Mouse (Mus musculus): ENCODE measurements around the gene Mrpl45. TPM values are rescaled to one million over a fixed set of nuclear protein-coding genes. Genes with fewer than 3 reads are reported as not detected.
"Not testable (repeated sequence)": the region's sequence is repeated elsewhere in the genome, so short reads cannot be mapped to it uniquely, and the experiment has no call there.

Gene Mrpl45
- polyA plus RNA-seq, 1 experiment from 2014 or later, result 41.4 TPM

DNA sequence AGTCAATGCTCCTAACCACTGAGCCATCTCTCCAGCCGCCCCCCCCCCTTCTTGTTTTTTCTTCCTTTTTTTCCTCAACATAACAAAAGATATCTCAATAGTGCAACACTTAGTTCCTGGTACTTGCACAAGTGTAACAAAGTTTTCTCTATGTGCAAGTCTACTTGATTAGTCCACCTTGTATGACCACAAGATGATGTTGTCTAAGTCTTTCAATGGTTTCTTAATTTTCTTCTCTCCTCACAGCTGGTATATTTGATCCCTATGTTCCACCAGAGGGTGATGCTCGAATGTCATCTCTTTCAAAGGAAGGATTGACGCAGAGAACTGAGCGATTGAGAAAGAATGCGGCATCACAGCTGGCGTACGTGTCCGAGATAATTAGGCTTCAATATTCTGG lies 5.7 kb downstream of the Mrpl45 start:
- H3K4me3 ChIP-seq, result no peak overlapping the region
- H3K27ac ChIP-seq, result no peak overlapping the region
- ATAC-seq (ENCODE audit: insufficient number of reproducible peaks, low FRiP score, low TSS enrichment, low read depth), result no peak
- no peaks in the 10 kb centered on the region for H3K9me3 ChIP-seq
- H3K4me2 ChIP-seq, result no peak overlapping the region
- 87% methylated on average over 8 of the region's 8 CpGs for WGBS
- H3K4me1 ChIP-seq, result peaks cover 7% of the 10 kb centered on the region; the same call in 1 of the 2 replicates
- H3K36me3 ChIP-seq, result peaks cover 34% of the 10 kb centered on the region
- H3K27me3 ChIP-seq, result no peaks in the 10 kb centered on the region
- H3K9ac ChIP-seq, result no peak overlapping the region

DNA sequence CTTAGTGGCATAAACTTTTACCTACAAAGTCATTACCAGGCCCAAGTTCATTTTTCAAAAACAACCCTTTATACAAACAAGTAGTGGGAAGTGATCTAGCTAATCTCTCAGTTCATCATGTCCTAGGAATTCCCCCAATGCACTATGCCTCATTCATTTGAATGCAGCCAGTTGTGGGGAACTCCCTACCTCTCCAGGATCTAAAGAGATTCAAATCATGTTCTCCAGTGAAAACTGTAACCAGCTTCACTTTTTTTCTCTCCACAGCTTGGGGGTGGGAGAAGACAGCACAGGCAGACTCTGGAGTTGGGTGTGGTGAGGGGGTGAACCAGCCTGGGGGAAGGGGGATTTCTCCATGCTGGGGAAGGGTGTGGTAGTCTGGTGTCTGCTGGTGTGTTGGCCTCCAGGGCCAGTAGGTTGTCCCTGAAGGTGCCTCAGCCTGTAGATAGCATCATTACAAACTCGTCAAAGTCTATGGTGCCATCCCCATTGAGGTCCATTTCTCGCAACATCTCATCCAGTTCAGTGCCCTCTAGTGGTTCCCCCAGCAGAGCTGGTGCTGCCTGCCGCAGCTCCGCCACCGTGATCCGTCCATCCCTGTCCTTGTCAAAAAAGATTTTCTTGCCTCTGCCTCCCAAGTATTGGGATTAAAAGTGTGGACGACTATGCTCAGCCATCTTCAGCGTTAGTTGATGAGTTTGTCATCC lies 6.5 kb downstream of the Mrpl45 start:
- not testable (repeated sequence) for H3K9me3 ChIP-seq; H3K27me3 ChIP-seq; H3K9ac ChIP-seq; H3K4me1 ChIP-seq; H3K27ac ChIP-seq; H3K4me2 ChIP-seq; ATAC-seq (ENCODE audit: insufficient number of reproducible peaks, low FRiP score, low TSS enrichment, low read depth); H3K4me3 ChIP-seq
- 84% methylated on average over 8 of the region's 8 CpGs for WGBS
- peaks cover 43% of the 10 kb centered on the region for H3K36me3 ChIP-seq

DNA sequence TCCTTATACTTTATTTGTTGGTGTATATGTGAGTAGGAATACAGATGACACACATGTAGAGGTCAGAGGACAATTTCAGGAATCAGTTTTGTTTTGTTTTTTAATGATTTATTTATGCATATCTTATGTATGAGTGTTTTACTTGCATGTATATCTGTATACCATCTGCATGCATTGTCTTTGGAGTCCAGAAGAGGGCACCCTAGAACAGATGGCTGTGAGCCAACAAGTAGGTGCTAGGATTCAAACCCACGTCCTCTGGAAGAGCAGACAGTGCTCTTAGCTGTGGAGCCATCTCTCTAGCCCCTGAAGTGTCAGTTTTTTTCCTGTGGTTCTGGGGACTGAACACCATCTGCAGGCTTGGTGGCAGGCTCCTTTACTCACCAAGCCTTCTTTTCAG lies 9.7 kb downstream of the Mrpl45 start:
- no peaks in the 10 kb centered on the region for H3K9me3 ChIP-seq
- H3K27me3 ChIP-seq, result no peaks in the 10 kb centered on the region
- H3K4me2 ChIP-seq, result no peak overlapping the region
- H3K27ac ChIP-seq, result no peak overlapping the region
- H3K4me3 ChIP-seq, result no peak overlapping the region
- H3K36me3 ChIP-seq, result peaks cover 68% of the 10 kb centered on the region
- no peak overlapping the region for H3K9ac ChIP-seq
- 71% methylated on average over 1 of the region's 1 CpGs for WGBS
- no peaks in the 10 kb centered on the region for H3K4me1 ChIP-seq
- ATAC-seq (ENCODE audit: insufficient number of reproducible peaks, low FRiP score, low TSS enrichment, low read depth), result no peak

DNA sequence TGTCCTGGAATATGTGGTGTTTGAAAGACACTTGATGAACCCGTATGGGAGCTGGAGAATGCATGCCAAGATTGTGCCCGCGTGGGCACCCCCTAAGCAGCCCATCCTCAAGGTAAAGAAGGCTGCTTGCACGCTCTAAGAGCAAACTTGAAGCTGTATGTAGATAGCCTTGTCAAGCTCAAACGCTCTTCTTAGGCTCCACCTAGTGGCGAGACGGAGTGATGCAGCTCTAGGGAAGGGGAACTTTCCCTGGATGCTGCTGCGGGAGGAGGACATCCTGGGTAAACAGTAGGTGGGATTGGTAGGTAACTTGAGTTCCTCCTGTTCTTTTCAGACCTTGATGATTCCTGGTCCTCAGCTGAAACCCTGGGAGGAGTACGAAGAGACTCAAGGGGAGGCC lies 12.6 kb downstream of the Mrpl45 start:
- Histone ChIP-seq H3K4me2 (no peak overlapping the region), H3K4me3 (no peak overlapping the region), H3K27me3 (no peaks in the 10 kb centered on the region), H3K9me3 (no peaks in the 10 kb centered on the region), H3K27ac (no peak overlapping the region), H3K36me3 (peaks cover 61% of the 10 kb centered on the region), H3K4me1 (no peaks in the 10 kb centered on the region), H3K9ac (no peak overlapping the region)
- ATAC-seq (ENCODE audit: insufficient number of reproducible peaks, low FRiP score, low TSS enrichment, low read depth), result no peak
- WGBS, result 25% methylated on average over 9 of the region's 9 CpGs

DNA sequence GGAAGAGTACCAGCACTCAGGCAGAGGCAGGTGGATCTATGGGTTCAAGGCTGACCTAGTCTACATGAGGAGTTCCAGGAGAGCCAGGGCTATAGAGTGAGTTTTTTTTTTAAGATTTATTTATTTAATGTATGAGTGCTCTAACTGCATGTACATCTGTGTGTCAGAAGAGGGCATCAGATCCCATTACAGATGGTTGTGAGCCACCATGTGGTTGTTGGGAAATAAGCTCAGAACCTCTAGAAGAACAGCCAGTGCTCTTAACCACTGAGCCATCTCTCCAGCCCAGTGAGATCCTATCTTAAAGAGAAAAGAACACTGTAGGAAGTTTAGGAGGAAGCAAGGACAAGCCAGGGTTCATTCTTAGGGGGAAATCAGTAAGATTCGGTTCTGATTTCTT lies 14.8 kb downstream of the Mrpl45 start:
- Histone ChIP-seq H3K9ac (no peak overlapping the region), H3K9me3 (no peaks in the 10 kb centered on the region), H3K27me3 (no peaks in the 10 kb centered on the region), H3K36me3 (peaks cover 44% of the 10 kb centered on the region), H3K4me1 (no peaks in the 10 kb centered on the region), H3K27ac (no peak overlapping the region), H3K4me2 (no peak overlapping the region), H3K4me3 (no peak overlapping the region)
- no peak for ATAC-seq (ENCODE audit: insufficient number of reproducible peaks, low FRiP score, low TSS enrichment, low read depth)
- 97% methylated on average over 1 of the region's 1 CpGs for WGBS

DNA sequence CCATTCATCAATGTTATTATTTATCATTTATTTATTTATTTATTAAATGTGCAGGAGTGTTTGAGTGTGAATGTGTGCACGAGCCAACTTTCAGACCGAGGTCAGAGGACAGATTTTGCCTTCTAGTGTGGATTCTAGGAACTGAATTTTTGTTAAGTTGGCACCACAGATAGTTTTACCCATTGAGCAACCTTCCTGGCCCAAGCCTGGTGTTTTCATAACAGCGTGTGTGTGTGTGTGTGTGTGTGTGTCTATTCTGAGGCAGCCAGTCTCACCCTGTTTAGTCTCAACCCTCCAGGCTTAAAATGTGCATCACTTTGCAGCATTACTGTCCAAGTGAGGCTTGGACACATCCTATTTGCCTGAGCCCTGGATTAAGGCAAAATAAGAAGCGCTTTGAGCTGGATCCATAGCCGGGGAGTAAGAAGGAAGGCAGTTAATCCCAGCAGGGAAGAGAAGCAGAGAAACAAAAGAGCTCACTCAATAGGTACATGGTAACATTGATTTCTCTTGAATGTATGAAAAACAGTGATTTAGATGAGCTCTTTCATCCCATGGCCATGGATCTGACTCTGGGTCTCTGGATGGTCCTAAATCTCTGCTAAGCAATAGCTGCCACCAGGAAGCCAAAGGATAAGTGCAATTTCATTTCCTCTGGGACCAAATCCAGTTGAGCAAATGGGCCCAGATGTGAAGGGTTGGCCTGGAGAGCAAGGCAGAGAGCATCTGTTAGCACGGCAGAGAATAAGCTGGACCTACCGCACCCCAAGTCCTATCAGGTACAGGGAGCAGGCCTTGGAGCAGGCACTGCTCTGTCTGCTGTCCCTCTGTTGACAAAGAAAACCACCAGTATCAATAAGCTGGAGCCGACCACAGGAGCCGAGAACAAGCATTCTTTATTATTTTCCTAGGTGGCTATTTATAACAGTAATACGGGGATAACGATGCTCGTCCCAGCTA lies 16.0 kb downstream of the Mrpl45 start:
- Histone ChIP-seq H3K36me3 (peaks cover 34% of the 10 kb centered on the region), H3K9me3 (no peaks in the 10 kb centered on the region), H3K4me2 (no peak overlapping the region), H3K4me1 (0 out of 2 replicates have a peak, but pooled peaks cover 3% of the 10 kb centered on the region), H3K9ac (no peak overlapping the region), H3K4me3 (no peak overlapping the region), H3K27me3 (no peaks in the 10 kb centered on the region), H3K27ac (no peak overlapping the region)
- 66% methylated on average over 12 of the region's 12 CpGs for WGBS
- ATAC-seq (ENCODE audit: insufficient number of reproducible peaks, low FRiP score, low TSS enrichment, low read depth), result no peak

DNA sequence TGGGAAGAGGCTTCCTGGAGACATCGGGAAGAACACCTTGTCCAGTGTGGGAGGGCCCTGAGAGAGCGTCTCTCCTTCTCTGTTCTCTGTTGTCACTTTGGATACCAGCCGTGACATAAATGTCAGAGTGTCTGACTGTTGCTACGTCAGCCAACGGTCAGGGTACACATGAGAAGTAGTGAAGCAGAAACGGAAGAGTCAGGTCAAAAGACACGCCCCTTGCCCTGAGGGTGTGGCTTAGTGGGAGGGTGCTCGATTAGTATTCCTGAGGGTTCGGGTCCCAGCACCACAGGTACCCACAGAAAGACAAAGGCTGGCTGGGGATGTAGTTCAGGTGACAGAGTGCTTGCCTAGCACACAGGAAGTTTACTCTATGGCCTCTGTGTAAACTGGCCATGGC lies 17.5 kb downstream of the Mrpl45 start:
- peaks cover 11% of the 10 kb centered on the region for H3K4me1 ChIP-seq

DNA sequence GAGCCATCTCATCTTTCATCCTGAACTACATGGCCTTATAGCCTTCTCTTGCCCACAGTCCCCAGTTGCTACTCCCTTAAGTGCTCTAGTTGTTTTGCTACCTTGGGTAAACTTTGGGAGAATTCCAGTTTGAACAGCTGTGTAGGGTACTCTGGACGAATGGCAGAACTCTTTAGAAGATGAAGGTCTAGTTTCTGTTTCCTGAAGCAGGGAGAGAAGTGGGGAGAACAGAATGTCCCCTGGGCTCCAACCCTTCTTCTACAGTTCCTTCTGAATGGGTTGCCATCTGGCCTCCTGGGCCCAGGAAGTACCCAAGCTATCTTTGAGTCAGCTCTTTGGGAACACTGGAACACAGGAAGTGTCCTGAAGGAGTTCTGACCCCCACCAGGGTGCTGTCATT lies 18.4 kb downstream of the Mrpl45 start:
- Histone ChIP-seq H3K27me3 (no peaks in the 10 kb centered on the region), H3K4me2 (no peak overlapping the region), H3K36me3 (peaks cover 16% of the 10 kb centered on the region), H3K4me1 (peaks cover 19% of the 10 kb centered on the region), H3K9ac (no peak overlapping the region), H3K9me3 (no peaks in the 10 kb centered on the region), H3K4me3 (no peak overlapping the region), H3K27ac (no peak overlapping the region)
- 35% methylated on average over 1 of the region's 1 CpGs for WGBS
- ATAC-seq (ENCODE audit: insufficient number of reproducible peaks, low FRiP score, low TSS enrichment, low read depth), result no peak

More for the DNA sequence above, 17.5 kb downstream of the Mrpl45 start:
- no peak for ATAC-seq (ENCODE audit: insufficient number of reproducible peaks, low FRiP score, low TSS enrichment, low read depth)
- Histone ChIP-seq H3K9ac (no peak overlapping the region), H3K4me3 (no peak overlapping the region), H3K9me3 (no peaks in the 10 kb centered on the region), H3K27ac (no peak overlapping the region), H3K4me2 (no peak overlapping the region), H3K36me3 (peaks cover 23% of the 10 kb centered on the region), H3K27me3 (no peaks in the 10 kb centered on the region)
- WGBS, result 54% methylated on average over 9 of the region's 9 CpGs

DNA sequence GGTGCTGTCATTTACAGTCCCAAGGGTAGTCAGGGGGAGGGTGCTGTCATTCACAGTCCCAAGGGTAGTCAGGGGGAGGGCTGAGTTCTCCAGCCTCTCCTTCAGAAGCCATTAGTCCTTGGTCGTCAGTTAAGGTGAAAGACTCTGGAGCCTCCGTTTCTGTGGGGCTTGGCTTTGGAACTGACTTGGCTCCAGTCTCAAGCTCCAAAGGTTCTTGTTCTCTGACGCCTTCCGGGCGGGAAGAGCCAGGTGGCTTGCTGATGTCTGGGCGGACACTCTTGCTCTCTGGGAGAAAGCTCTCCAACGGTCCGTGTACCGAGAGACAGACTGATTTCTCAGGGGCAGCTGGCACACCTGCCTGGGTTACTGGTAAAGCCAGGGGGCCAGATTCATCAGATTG lies 18.9 kb downstream of the Mrpl45 start:
- Histone ChIP-seq H3K27me3 (no peaks in the 10 kb centered on the region), H3K9ac (no peak overlapping the region), H3K4me1 (peaks cover 22% of the 10 kb centered on the region), H3K4me2 (no peak overlapping the region), H3K27ac (no peak overlapping the region), H3K36me3 (peaks cover 11% of the 10 kb centered on the region), H3K9me3 (no peaks in the 10 kb centered on the region), H3K4me3 (no peak overlapping the region)
- no peak for ATAC-seq (ENCODE audit: insufficient number of reproducible peaks, low FRiP score, low TSS enrichment, low read depth)
- 76% methylated on average over 9 of the region's 9 CpGs for WGBS

DNA sequence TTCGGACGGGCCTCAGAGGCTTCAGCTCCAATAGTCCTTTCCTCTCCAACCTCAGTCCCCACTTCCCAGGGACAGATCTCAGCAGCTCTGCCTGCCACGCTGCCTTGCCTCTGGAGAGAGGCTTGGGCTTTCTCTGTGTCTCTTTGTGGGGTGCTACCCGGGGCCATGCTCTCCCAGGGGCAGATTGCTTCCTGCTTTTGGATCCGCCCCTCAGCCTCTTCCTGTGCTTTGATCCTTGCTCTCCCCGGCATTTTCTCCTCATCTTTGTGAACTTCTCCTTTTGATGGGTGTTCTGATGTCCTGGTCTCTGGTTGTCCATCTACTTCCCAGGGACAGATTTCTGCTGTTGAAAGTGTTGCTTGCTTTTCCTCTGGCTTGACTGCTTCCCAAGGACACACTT lies 20.7 kb downstream of the Mrpl45 start:
- Histone ChIP-seq H3K9ac (no peak overlapping the region), H3K9me3 (no peaks in the 10 kb centered on the region), H3K4me3 (no peak overlapping the region), H3K36me3 (no peaks in the 10 kb centered on the region), H3K27ac (no peak overlapping the region), H3K4me2 (no peak overlapping the region), H3K4me1 (peaks cover 22% of the 10 kb centered on the region), H3K27me3 (no peaks in the 10 kb centered on the region)
- no peak for ATAC-seq (ENCODE audit: insufficient number of reproducible peaks, low FRiP score, low TSS enrichment, low read depth)
- WGBS, result 36% methylated on average over 6 of the region's 6 CpGs

DNA sequence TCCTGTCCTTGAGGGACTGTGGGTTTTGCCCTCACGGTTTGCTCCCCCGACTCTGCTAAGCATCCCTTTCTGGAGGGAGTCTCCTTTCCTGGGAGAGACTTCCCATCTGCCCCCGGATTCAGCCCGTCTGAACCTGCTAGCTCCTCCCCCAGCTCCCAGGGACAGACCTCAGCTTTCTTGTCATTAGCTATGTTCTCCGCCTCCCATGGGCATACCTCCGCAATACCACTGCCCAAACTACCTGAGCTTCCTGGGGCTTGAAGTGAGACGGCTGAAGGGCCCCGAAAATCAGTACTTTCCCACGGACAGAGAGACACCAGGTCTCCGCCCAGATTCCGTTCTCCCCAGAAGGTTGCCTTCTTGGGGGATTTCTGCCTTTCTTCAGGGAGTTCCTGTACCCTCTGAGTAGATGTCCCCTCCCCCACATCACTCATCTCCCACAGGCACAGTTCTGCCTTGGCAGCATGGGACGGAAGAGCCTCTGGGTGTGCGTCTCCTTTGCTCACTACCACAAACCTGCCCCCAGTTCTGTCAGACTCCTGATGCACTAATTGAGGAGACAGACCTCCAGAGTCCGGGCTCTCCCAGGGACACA lies 21.3 kb downstream of the Mrpl45 start:
- no peak overlapping the region for H3K9ac ChIP-seq
- H3K4me1 ChIP-seq, result peaks cover 22% of the 10 kb centered on the region
- ATAC-seq (ENCODE audit: insufficient number of reproducible peaks, low FRiP score, low TSS enrichment, low read depth), result no peak
- no peak overlapping the region for H3K27ac ChIP-seq
- H3K36me3 ChIP-seq, result no peaks in the 10 kb centered on the region
- no peak overlapping the region for H3K4me3 ChIP-seq
- no peaks in the 10 kb centered on the region for H3K27me3 ChIP-seq
- WGBS, result 58% methylated on average over 14 of the region's 14 CpGs
- H3K9me3 ChIP-seq, result no peaks in the 10 kb centered on the region
- no peak overlapping the region for H3K4me2 ChIP-seq

DNA sequence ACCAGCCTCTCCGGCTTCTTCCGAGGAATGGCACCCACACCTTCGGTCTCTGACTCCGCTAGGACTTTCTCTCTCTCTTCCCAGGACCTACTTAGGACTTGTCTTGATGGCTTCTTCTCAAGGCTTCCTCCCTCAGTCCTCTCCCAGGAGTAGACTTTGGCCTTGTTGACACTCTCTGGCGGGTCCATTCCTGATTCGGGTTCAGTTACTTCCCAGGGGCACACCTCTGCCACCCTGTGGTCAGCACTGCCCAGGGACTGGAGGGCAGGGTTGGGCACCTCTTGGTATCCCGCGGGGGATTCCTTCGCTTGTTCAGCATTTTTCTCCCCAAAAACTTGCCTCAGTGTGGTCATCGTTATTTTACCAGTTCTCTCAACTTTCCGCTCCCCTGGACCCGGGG lies 21.8 kb downstream of the Mrpl45 start:
- no peaks in the 10 kb centered on the region for H3K36me3 ChIP-seq
- no peak overlapping the region for H3K4me2 ChIP-seq
- peaks cover 22% of the 10 kb centered on the region for H3K4me1 ChIP-seq
- H3K27me3 ChIP-seq, result no peaks in the 10 kb centered on the region
- no peak overlapping the region for H3K4me3 ChIP-seq
- no peak for ATAC-seq (ENCODE audit: insufficient number of reproducible peaks, low FRiP score, low TSS enrichment, low read depth)
- H3K9ac ChIP-seq, result no peak overlapping the region
- WGBS, result 91% methylated on average over 12 of the region's 12 CpGs
- no peaks in the 10 kb centered on the region for H3K9me3 ChIP-seq
- no peak overlapping the region for H3K27ac ChIP-seq
